Mouse (Mus musculus): Measurements from ENCODE around the gene Gm17720. TPM values are rescaled to one million over a fixed set of nuclear protein-coding genes. Genes with fewer than 3 reads are reported as not detected.
"Not testable (repeated sequence)": the region's sequence is repeated elsewhere in the genome, so short reads cannot be mapped to it uniquely, and the experiment has no call there.

Gm17720 gene
- polyA plus RNA-seq, 1 experiment from 2014 or later: not detected

GRCm38 (mm10) chr8:110039216-110039615 is 63.3 kb downstream of the Gm17720 start:
- H3K4me2 ChIP-seq (replicated peaks): no peak overlapping the region
- H3K9me3 ChIP-seq (replicated peaks): no peaks in the 10 kb centered on the region
- no peaks in the 10 kb centered on the region for H3K27me3 ChIP-seq
- no peak overlapping the region for H3K9ac ChIP-seq
- H3K4me1 ChIP-seq: no peaks in the 10 kb centered on the region
- H3K27ac ChIP-seq (replicated peaks): no peak overlapping the region
- H3K36me3 ChIP-seq: no peaks in the 10 kb centered on the region
- 19% methylated on average over 7 of the region's 7 CpGs for WGBS
- H3K4me3 ChIP-seq (replicated peaks): no peak overlapping the region
- no peak for ATAC-seq (ENCODE audit: insufficient number of reproducible peaks, low FRiP score, low TSS enrichment, low read depth)

- Histone ChIP-seq H3K9me3 (replicated peaks) (no peaks in the 10 kb centered on the region), H3K27me3 (no peaks in the 10 kb centered on the region), H3K36me3 (no peaks in the 10 kb centered on the region), H3K4me3 (replicated peaks) (no peak overlapping the region), H3K27ac (replicated peaks) (no peak overlapping the region), H3K9ac (no peak overlapping the region), H3K4me1 (no peaks in the 10 kb centered on the region), H3K4me2 (replicated peaks) (no peak overlapping the region)
- ATAC-seq (ENCODE audit: insufficient number of reproducible peaks, low FRiP score, low TSS enrichment, low read depth): no peak
- 63% methylated on average over 2 of the region's 2 CpGs for WGBS
These were observed 66.4 kb downstream of the Gm17720 start for GRCm38 (mm10) chr8:110036156-110036555.

- H3K9me3 ChIP-seq (replicated peaks): no peaks in the 10 kb centered on the region
- H3K36me3 ChIP-seq: no peaks in the 10 kb centered on the region
- 65% methylated on average over 4 of the region's 4 CpGs for WGBS
- no peak for ATAC-seq (ENCODE audit: insufficient number of reproducible peaks, low FRiP score, low TSS enrichment, low read depth)
- no peak overlapping the region for H3K4me2 ChIP-seq (replicated peaks)
- H3K27ac ChIP-seq (replicated peaks): no peak overlapping the region
- no peaks in the 10 kb centered on the region for H3K4me1 ChIP-seq
- no peak overlapping the region for H3K9ac ChIP-seq
- no peaks in the 10 kb centered on the region for H3K27me3 ChIP-seq
- no peak overlapping the region for H3K4me3 ChIP-seq (replicated peaks)
These were observed 68.2 kb downstream of the Gm17720 start for GRCm38 (mm10) chr8:110034331-110034730.

GRCm38 (mm10) chr8:110033771-110034170 is 68.8 kb downstream of the Gm17720 start:
- H3K9me3 ChIP-seq (replicated peaks); H3K36me3 ChIP-seq; H3K27ac ChIP-seq (replicated peaks); H3K27me3 ChIP-seq; H3K9ac ChIP-seq; ATAC-seq (ENCODE audit: insufficient number of reproducible peaks, low FRiP score, low TSS enrichment, low read depth); H3K4me3 ChIP-seq (replicated peaks); H3K4me1 ChIP-seq; H3K4me2 ChIP-seq (replicated peaks): not testable (repeated sequence)
- 24% methylated on average over 8 of the region's 8 CpGs for WGBS

Other genes with a start within 250 kb of the Gm17720 start
- gene Phlpp2, start 234.2 kb downstream of the Gm17720 start, polyA plus RNA-seq (2015; fragmentation: Nextera tagmentation; extraction: Ambion mirVana): 3.3 and 3.6 TPM in 2 replicates
- 5.2 and 5.6 TPM in 2 replicates for gene Marveld3, start 140.6 kb downstream of the Gm17720 start, polyA plus RNA-seq (2015; fragmentation: Nextera tagmentation; extraction: Ambion mirVana)
- gene Tat, start 112.3 kb downstream of the Gm17720 start, polyA plus RNA-seq (2015; fragmentation: Nextera tagmentation; extraction: Ambion mirVana): 0.27 TPM in 1 of 2 replicates, not detected in the other
- not detected in 2 replicates for gene Chst4, start 63.0 kb downstream of the Gm17720 start, polyA plus RNA-seq (2015; fragmentation: Nextera tagmentation; extraction: Ambion mirVana)
- 8.3 and 8.8 TPM in 2 replicates for gene Zfp612, start 23.0 kb downstream of the Gm17720 start, polyA plus RNA-seq (2015; fragmentation: Nextera tagmentation; extraction: Ambion mirVana)
- gene Gm21964, start 1.5 kb downstream of the Gm17720 start, polyA plus RNA-seq (2015; fragmentation: Nextera tagmentation; extraction: Ambion mirVana): not detected in 2 replicates
- 24.6 and 37.7 TPM in 2 replicates for gene Calb2, start 65.5 kb upstream of the Gm17720 start, polyA plus RNA-seq (2015; fragmentation: Nextera tagmentation; extraction: Ambion mirVana)
- gene Cmtr2, start 112.9 kb upstream of the Gm17720 start, polyA plus RNA-seq (2015; fragmentation: Nextera tagmentation; extraction: Ambion mirVana): 7.5 and 7.9 TPM in 2 replicates
- gene Hydin, start 164.2 kb upstream of the Gm17720 start, polyA plus RNA-seq (2015; fragmentation: Nextera tagmentation; extraction: Ambion mirVana): 0.64 and 0.89 TPM in 2 replicates